In the genomic region with DNA sequence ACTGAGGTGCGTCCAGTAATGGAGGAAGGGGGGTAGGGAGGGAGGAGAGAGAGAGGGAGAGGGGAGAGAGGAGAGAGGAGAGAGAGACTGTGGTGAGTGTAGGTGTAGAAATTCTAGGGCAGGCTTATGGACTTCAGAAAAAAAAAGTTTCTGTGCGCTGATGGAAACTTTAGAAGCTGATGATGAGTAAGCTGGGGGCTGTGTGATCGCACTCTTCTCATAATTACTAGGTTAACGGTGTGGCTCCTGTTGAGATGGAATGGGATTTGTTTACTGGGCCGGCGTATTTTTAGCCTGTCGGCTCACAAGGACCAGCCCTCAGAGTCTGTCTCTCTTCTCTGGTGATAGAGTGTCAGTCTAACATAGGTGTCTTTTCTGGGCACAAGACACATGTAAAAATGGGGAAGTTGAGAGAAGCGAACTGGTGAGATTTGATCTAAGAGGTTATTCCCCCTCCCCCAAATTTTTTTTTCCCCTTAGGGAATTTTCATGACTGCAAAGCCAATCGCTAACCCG, we compare ENCODE assay signal across 8 mouse cellular contexts. TPM values are rescaled to one million over a fixed set of nuclear protein-coding genes. Genes with fewer than 3 reads are reported as not detected.
A peak's percentile ranks its signal among the peaks of the same experiment; 100 is the strongest.
DNase-seq lines count a peak whose midpoint lies in the region; ATAC-seq and TF ChIP-seq lines count a peak whose summit lies in the region.

No protein-coding gene starts in this region.

- ATAC-seq in embryonic facial prominence, embryonic 14.5 days (ENCODE audit: low read depth): no peak; the same call in 1 of the 2 replicates
- ATAC-seq in hindbrain, embryonic 16.5 days: no peak
- ATAC-seq in midbrain, embryonic 14.5 days (ENCODE audit: low FRiP score, low TSS enrichment): no peak

- peak overlapping the region; percentile 78 for H3K4me3 ChIP-seq in C2C12 (ENCODE audit: insufficient read depth, poor library complexity, severe bottlenecking)
- H3K4me3 ChIP-seq in embryonic facial prominence, embryonic 14.5 days (ENCODE audit: low read depth, low read length): peak overlapping the region; percentile 93
- H3K4me3 ChIP-seq in hindbrain, embryonic 16.5 days (ENCODE audit: low read length): peak overlapping the region; percentile 87
- H3K4me3 ChIP-seq in midbrain, embryonic 14.5 days (replicated peaks; ENCODE audit: low read depth, low read length): peak overlapping the region; percentile 85

- peak overlapping the region; percentile 92 for H3K27ac ChIP-seq in embryonic facial prominence, embryonic 14.5 days (replicated peaks; ENCODE audit: low read depth, low read length)
- H3K27ac ChIP-seq in hindbrain, embryonic 16.5 days (ENCODE audit: low read depth, low read length): no peak overlapping the region
- H3K27ac ChIP-seq in midbrain, embryonic 14.5 days (replicated peaks; ENCODE audit: low read depth, low read length): no peak overlapping the region

- H3K9ac ChIP-seq in embryonic facial prominence, embryonic 14.5 days (ENCODE audit: low read depth, low read length): peak overlapping the region; percentile 94
- H3K9ac ChIP-seq in hindbrain, embryonic 16.5 days (ENCODE audit: low read depth, low read length): peak overlapping the region; percentile 95
- H3K9ac ChIP-seq in midbrain, embryonic 14.5 days (replicated peaks; ENCODE audit: low read length): peak overlapping the region; percentile 86; the same call in 1 of the 2 replicates

- WGBS in embryonic facial prominence, embryonic 14.5 days: 4% methylated on average over 10 of the region's 10 CpGs
- 13% methylated on average over 10 of the region's 10 CpGs for WGBS in hindbrain, embryonic 16.5 days
- 17% methylated on average over 10 of the region's 10 CpGs for WGBS in midbrain, embryonic 14.5 days

- H3K9me3 ChIP-seq in embryonic facial prominence, embryonic 14.5 days (ENCODE audit: control insufficient read depth, low read length): no peaks in the 10 kb centered on the region
- no peaks in the 10 kb centered on the region for H3K9me3 ChIP-seq in hindbrain, embryonic 16.5 days (ENCODE audit: control insufficient read depth, low read length)
- H3K9me3 ChIP-seq in midbrain, embryonic 14.5 days (ENCODE audit: control insufficient read depth, low read length): no peaks in the 10 kb centered on the region

- peaks cover 46% of the 10 kb centered on the region for H3K79me3 ChIP-seq in C2C12 (ENCODE audit: low read depth)

- H3ac ChIP-seq in C2C12 (ENCODE audit: control insufficient read depth, insufficient read length, low read depth): peak overlapping the region; percentile 99

- H3K4me1 ChIP-seq in embryonic facial prominence, embryonic 14.5 days (ENCODE audit: control insufficient read depth, insufficient read depth, low read length): peaks cover 27% of the 10 kb centered on the region
- H3K4me1 ChIP-seq in hindbrain, embryonic 16.5 days (ENCODE audit: control insufficient read depth, insufficient read depth, low read depth, low read length): peaks cover 14% of the 10 kb centered on the region
- H3K4me1 ChIP-seq in midbrain, embryonic 14.5 days (ENCODE audit: control insufficient read depth, insufficient read depth, low read length): peaks cover 7% of the 10 kb centered on the region

- peak overlapping the region; percentile 77 for H3K4me2 ChIP-seq in embryonic facial prominence, embryonic 14.5 days (ENCODE audit: low read depth, low read length)
- peak overlapping the region; percentile 79 for H3K4me2 ChIP-seq in hindbrain, embryonic 16.5 days (ENCODE audit: low read length)
- H3K4me2 ChIP-seq in midbrain, embryonic 14.5 days (ENCODE audit: low read length): peak overlapping the region; percentile 85

- TF ChIP-seq CTCF in C2C12 (IDR thresholded peaks at IDR 0.05; ENCODE audit: control insufficient read depth, insufficient read depth, insufficient read length): no peak

- peaks cover 58% of the 10 kb centered on the region for H3K79me2 ChIP-seq in C2C12 (ENCODE audit: control insufficient read depth, insufficient read depth)

- peak; percentile 14 for DNase-seq in embryo, embryonic 10 days (ENCODE audit: low spot score)
- DNase-seq in embryo, embryonic 11 days: no peak
- DNase-seq in embryonic facial prominence, embryonic 14.5 days (ENCODE audit: low spot score): peak; percentile 26
- peak; percentile 6 for DNase-seq in midbrain, embryonic 14.5 days
- DNase-seq in ovary, postnatal 36 days (ENCODE audit: low spot score): no peak
- no peak for DNase-seq in thymus, postnatal 36 days

- no peaks in the 10 kb centered on the region for H3K27me3 ChIP-seq in C2C12 (ENCODE audit: control insufficient read depth, insufficient read depth, insufficient read length)
- no peaks in the 10 kb centered on the region for H3K27me3 ChIP-seq in embryonic facial prominence, embryonic 14.5 days (replicated peaks; ENCODE audit: control insufficient read depth, insufficient read depth, low read length)
- H3K27me3 ChIP-seq in hindbrain, embryonic 16.5 days (replicated peaks; ENCODE audit: control insufficient read depth, insufficient read depth, low read length): no peaks in the 10 kb centered on the region
- H3K27me3 ChIP-seq in midbrain, embryonic 14.5 days (ENCODE audit: control insufficient read depth, insufficient read depth, low read length): no peaks in the 10 kb centered on the region

- H3K36me3 ChIP-seq in C2C12 (ENCODE audit: control insufficient read depth, insufficient read depth): no peaks in the 10 kb centered on the region
- H3K36me3 ChIP-seq in embryonic facial prominence, embryonic 14.5 days (ENCODE audit: control insufficient read depth, insufficient read depth, low read length): no peaks in the 10 kb centered on the region
- no peaks in the 10 kb centered on the region for H3K36me3 ChIP-seq in hindbrain, embryonic 16.5 days (ENCODE audit: control insufficient read depth, insufficient read depth, low read length)
- no peaks in the 10 kb centered on the region for H3K36me3 ChIP-seq in midbrain, embryonic 14.5 days (ENCODE audit: control insufficient read depth, insufficient read depth, low read length)

TF ChIP-seq in C2C12, 6 proteins besides CTCF, POLR2A, EP300 and RAD21:
- TF ChIP-seq MYOD1 (IDR thresholded peaks at IDR 0.05; ENCODE audit: control insufficient read depth, insufficient read length, low read depth) (no peak), CEBPB (IDR thresholded peaks at IDR 0.05; ENCODE audit: low read depth) (no peak), USF1 (IDR thresholded peaks at IDR 0.05; ENCODE audit: low read depth) (no peak), MAX (IDR thresholded peaks at IDR 0.05) (no peak), MYOG (IDR thresholded peaks at IDR 0.05; ENCODE audit: control insufficient read depth, extremely low read depth, insufficient read length) (no peak), FOSL1 (IDR thresholded peaks at IDR 0.05; ENCODE audit: insufficient read depth, low read length, poor library complexity, severe bottlenecking) (no peak)

RNA-seq across cellular contexts. Expression of gene Otud7b, which starts 1.0 kb away (rescaled TPM):
- polyA plus RNA-seq in C2C12 (2012; fragmentation: generic; extraction: Trizol): 12.5 TPM
- 17.6 and 20.0 TPM in 2 replicates for polyA plus RNA-seq in embryonic facial prominence, embryonic 14.5 days (2014; fragmentation: Nextera tagmentation; extraction: Ambion mirVana)
- 6.5 and 8.7 TPM in 2 replicates for polyA plus RNA-seq in hindbrain, embryonic 16.5 days (2015; fragmentation: Nextera tagmentation; extraction: Ambion mirVana)
- polyA plus RNA-seq in midbrain, embryonic 14.5 days (2014; fragmentation: Nextera tagmentation; extraction: Ambion mirVana): 5.3 and 6.1 TPM in 2 replicates

RNA-seq across cellular contexts. Expression of gene Vps45, which starts 47.0 kb away (rescaled TPM):
- 15.6 TPM for polyA plus RNA-seq in C2C12 (2012; fragmentation: generic; extraction: Trizol)
- polyA plus RNA-seq in embryonic facial prominence, embryonic 14.5 days (2014; fragmentation: Nextera tagmentation; extraction: Ambion mirVana): 24.4 and 25.7 TPM in 2 replicates
- 58.7 and 60.8 TPM in 2 replicates for polyA plus RNA-seq in hindbrain, embryonic 16.5 days (2015; fragmentation: Nextera tagmentation; extraction: Ambion mirVana)
- polyA plus RNA-seq in midbrain, embryonic 14.5 days (2014; fragmentation: Nextera tagmentation; extraction: Ambion mirVana): 46.4 and 54.6 TPM in 2 replicates

RNA-seq across cellular contexts. Expression of gene Mtmr11, which starts 56.5 kb away (rescaled TPM):
- 5.1 TPM for polyA plus RNA-seq in C2C12 (2012; fragmentation: generic; extraction: Trizol)
- 19.7 and 24.6 TPM in 2 replicates for polyA plus RNA-seq in embryonic facial prominence, embryonic 14.5 days (2014; fragmentation: Nextera tagmentation; extraction: Ambion mirVana)
- 12.7 and 13.9 TPM in 2 replicates for polyA plus RNA-seq in hindbrain, embryonic 16.5 days (2015; fragmentation: Nextera tagmentation; extraction: Ambion mirVana)
- 6.1 and 11.8 TPM in 2 replicates for polyA plus RNA-seq in midbrain, embryonic 14.5 days (2014; fragmentation: Nextera tagmentation; extraction: Ambion mirVana)

Comparison
In these comparisons a context has a peak if more than half of its experiments do, and no peak if none do; other contexts are left out.
1. DNase-seq: peak in embryo, embryonic 10 days (single experiment), embryonic facial prominence, embryonic 14.5 days (single experiment) and midbrain, embryonic 14.5 days (single experiment); none in embryo, embryonic 11 days (single experiment), ovary, postnatal 36 days (single experiment) and thymus, postnatal 36 days (0 of 2).
2. Peak in every context shown above with its lines, with median percentiles within 50 percentile points of each other: H3K4me3 ChIP-seq, H3K4me2 ChIP-seq and H3K9ac ChIP-seq.